26 mouse cellular contexts compared by ENCODE assay signal in the genomic region with DNA sequence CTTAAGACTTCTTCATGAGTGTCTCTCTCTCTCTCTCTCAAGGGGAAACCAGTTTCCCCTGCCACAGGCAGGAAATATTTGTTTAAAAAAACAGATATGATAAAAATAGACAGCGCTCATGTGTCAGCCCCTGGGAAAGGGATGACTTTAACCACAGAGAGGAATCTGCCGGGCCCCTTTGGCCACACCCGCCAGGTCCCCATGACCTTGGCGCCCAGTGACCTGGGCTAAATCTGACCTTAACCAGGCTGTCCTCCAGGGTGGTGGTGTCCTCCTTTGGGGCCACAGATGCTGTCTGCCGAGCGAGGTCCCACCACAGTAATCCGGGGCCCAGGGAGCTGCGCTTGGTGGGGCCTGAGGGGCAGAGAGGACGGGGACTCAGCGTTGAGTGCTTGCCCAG. TPM values are rescaled to one million over a fixed set of nuclear protein-coding genes. Genes with fewer than 3 reads are reported as not detected.
"Had no signal": no experiment of that assay in that cellular context is flagged by ENCODE, and none has a peak within 500 bp of the region (broad histone marks: within the 10 kb centered on the region; RNA-seq: fewer than 3 reads in every experiment).

No protein-coding gene starts in this region.

- H3K4me3 ChIP-seq: heart, embryonic 10.5 days; heart, embryonic 12.5 days; hindbrain, embryonic 10.5 days; hindbrain, embryonic 12.5 days; intestine, embryonic 15.5 days; layer of hippocampus, adult 2 months; left cerebral cortex, adult 2 months; limb, embryonic 13.5 days; limb, embryonic 15.5 days; liver, embryonic 12.5 days had no signal

- H3K9me3 ChIP-seq: heart, embryonic 10.5 days; heart, embryonic 12.5 days; hindbrain, embryonic 10.5 days; hindbrain, embryonic 12.5 days; intestine, embryonic 15.5 days; limb, embryonic 15.5 days; liver, embryonic 12.5 days had no signal

- DNase-seq: gastrocnemius, postnatal 14 days; gastrocnemius, postnatal 36 days; heart, postnatal 10 days; heart, postnatal 4 days; kidney, adult 18-20 months; kidney, adult 8-10 months; kidney, postnatal 10 days; kidney, postnatal 4 days; left cerebral cortex, postnatal 4 days had no signal

- H3K36me3 ChIP-seq: heart, embryonic 10.5 days; heart, embryonic 12.5 days; hindbrain, embryonic 10.5 days; hindbrain, embryonic 12.5 days; intestine, embryonic 15.5 days; limb, embryonic 13.5 days; limb, embryonic 15.5 days; liver, embryonic 12.5 days had no signal

- ATAC-seq: hindbrain, embryonic 16.5 days; inflammation-experienced regulatory T-cells, adult 6 months; intestine, embryonic 15.5 days; intestine, postnatal 0 days; liver, embryonic 12.5 days had no signal

RNA-seq across cellular contexts. Expression of a gene that starts 7.9 kb away (rescaled TPM):
- total RNA-seq: gastrocnemius, adult 8-10 months; heart, adult 8-10 months; heart, postnatal 25 days; liver, adult 2 months had no signal
